1 mouse cellular context compared by ENCODE assay signal in the genomic region with DNA sequence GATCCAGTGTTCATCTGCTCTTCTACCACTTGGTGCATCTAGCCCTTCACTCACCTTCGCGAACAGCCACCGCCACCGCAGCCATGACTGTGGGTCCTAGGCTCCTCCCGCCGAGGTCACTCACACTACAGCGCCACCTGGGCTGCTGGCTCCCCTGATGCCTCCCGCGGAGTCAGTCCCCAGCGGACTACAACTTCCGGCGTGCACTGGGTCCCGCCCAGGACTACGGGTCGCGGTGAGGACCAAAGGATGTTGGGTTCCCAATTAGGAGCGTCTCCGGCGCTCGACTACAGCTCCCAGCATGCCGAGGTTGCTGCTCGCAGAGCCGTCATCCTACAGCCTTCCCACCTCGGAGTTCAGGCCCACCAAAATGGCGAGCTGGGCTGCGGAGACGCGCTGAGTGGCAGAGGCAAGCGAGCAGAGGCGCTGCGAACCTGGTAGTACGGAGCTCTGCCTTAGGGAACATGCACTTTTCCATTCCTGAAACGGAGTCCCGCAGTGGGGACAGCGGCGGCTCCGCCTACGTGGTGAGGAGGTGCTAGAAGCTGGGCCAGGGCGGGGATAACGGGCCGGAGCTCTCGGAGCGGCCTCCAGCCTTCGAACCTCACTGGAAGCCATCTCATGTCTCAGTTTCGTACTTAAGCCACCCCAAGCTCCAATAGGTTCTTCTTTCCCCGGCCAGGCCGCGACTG.
TF ChIP-seq lines count a peak whose summit lies in the region.

A gene (plus strand): TSS at position 289 of the 692 bp plus-strand sequence.
A gene (minus strand): TSS at position 492 of the 692 bp plus-strand sequence.

TF ChIP-seq in MEL, 35 proteins besides CTCF, POLR2A, EP300 and RAD21 (continued from another document):
- no peak; the same call in 1 of the 2 replicates for TF ChIP-seq MEF2A (IDR thresholded peaks at IDR 0.05; ENCODE audit: extremely low read depth, insufficient replicate concordance, low read depth, low read length, poor library complexity, severe bottlenecking)
- TF ChIP-seq SMC3 (IDR thresholded peaks at IDR 0.05; ENCODE audit: low read depth, low read length): no peak
- no peak for TF ChIP-seq JUND (IDR thresholded peaks at IDR 0.05; ENCODE audit: low read depth, low read length)
- peak; percentile 78 for TF ChIP-seq POLR2AphosphoS2 (IDR thresholded peaks at IDR 0.05; ENCODE audit: low read length)
- no peak for TF ChIP-seq USF2 (IDR thresholded peaks at IDR 0.05; ENCODE audit: borderline replicate concordance in 1 of 2, insufficient read depth in 1 of 2, low read depth in 1 of 2, low read length in 2 of 2)
- TF ChIP-seq POLR2AphosphoS5 (IDR thresholded peaks at IDR 0.05; ENCODE audit: borderline replicate concordance, low read depth, low read length): peak; percentile 70
- TF ChIP-seq ZNF384 (IDR thresholded peaks at IDR 0.05; ENCODE audit: low read depth, low read length): no peak
- peak; percentile 63 for TF ChIP-seq USF1 (IDR thresholded peaks at IDR 0.05; ENCODE audit: low read depth, low read length)
- peak; percentile 75 for TF ChIP-seq ETS1 (IDR thresholded peaks at IDR 0.05; ENCODE audit: low read depth, low read length)
- 0 out of 2 replicates have a peak, but pooled peaks have one; percentile 82 for TF ChIP-seq MAX (IDR thresholded peaks at IDR 0.05; ENCODE audit: low read length)
- no peak for TF ChIP-seq BHLHE40 (IDR thresholded peaks at IDR 0.05; ENCODE audit: borderline replicate concordance, low read depth, low read length)
- TF ChIP-seq NRF1 (IDR thresholded peaks at IDR 0.05; ENCODE audit: insufficient read depth, low read depth, low read length, poor library complexity, severe bottlenecking): peak; percentile 58
- TF ChIP-seq MAZ (IDR thresholded peaks at IDR 0.05; ENCODE audit: low read depth, low read length): peak; percentile 93; the same call in 1 of the 2 replicates
- no peak for TF ChIP-seq UBTF (IDR thresholded peaks at IDR 0.05; ENCODE audit: borderline replicate concordance, insufficient read depth, low read depth, low read length)
- peak; percentile 97 for TF ChIP-seq ELF1 (IDR thresholded peaks at IDR 0.05; ENCODE audit: low read depth, low read length)
- TF ChIP-seq MYC (IDR thresholded peaks at IDR 0.05; ENCODE audit: low read depth, low read length): no peak; the same call in 1 of the 2 replicates
- TF ChIP-seq RCOR1 (IDR thresholded peaks at IDR 0.05; ENCODE audit: low read depth, low read length): 0 out of 2 replicates have a peak, but pooled peaks have one; percentile 7
- TF ChIP-seq GATA1 (IDR thresholded peaks at IDR 0.05; ENCODE audit: low read depth, low read length): no peak
- peak; percentile 66; the same call in 1 of the 2 replicates for TF ChIP-seq CHD2 (IDR thresholded peaks at IDR 0.05; ENCODE audit: low read length)
- TF ChIP-seq E2F4 (IDR thresholded peaks at IDR 0.05; ENCODE audit: borderline replicate concordance, low read depth, low read length): peak; percentile 48; the same call in 1 of the 2 replicates
